Mouse (Mus musculus): Measurements from ENCODE around the gene Dip2b.

The Dip2b gene

DNA sequence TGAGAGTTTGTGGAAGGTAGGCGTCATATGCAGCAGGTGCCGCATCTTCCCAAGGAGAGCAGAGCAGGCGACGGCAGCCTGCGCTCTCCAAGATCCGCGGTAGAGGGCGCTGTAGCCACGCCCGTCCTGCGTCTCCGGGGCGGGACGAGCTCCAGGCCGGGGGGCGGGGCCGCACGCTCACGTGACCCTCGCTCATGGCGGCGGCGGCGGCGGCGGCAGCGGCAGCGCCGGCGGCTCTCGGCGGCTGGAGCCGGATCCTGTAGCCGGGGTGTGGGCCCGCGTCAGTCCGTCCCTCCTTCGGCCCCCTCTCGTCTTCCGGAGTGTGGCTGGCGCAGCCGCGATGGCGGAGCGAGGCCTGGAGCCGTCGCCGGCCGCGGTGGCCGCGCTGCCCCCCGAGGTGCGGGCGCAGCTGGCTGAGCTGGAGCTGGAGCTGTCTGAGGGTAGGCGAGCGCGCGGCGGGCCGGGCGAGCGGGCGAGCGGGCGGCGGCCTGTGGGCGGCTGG lies at the start of gene Dip2b:
Gene Dip2b (plus strand): TSS at position 195 of the 502 bp plus-strand sequence.
- peak; percentile 87 for DNase-seq (ENCODE audit: low read depth)

DNA sequence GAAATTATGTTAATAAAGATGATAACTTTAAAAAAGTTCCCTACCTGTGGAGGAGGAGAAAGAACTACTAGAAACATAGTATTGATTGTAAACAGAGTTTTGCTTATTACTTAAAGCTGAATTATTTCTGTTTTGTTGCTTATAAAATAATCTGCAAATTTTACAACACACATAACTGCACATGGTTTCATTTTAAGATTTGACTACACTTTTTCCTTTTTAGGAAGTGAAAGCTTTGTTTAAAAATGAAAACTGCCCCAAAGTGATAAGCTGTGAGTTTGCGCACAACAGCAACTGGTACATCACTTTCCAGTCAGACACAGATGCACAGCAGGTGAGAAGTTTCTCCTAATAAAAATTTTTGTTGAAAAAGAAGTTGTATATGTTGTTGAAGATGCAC lies 45.4 kb upstream of the Dip2b start:
- DNase-seq (ENCODE audit: low read depth) = no peak

DNA sequence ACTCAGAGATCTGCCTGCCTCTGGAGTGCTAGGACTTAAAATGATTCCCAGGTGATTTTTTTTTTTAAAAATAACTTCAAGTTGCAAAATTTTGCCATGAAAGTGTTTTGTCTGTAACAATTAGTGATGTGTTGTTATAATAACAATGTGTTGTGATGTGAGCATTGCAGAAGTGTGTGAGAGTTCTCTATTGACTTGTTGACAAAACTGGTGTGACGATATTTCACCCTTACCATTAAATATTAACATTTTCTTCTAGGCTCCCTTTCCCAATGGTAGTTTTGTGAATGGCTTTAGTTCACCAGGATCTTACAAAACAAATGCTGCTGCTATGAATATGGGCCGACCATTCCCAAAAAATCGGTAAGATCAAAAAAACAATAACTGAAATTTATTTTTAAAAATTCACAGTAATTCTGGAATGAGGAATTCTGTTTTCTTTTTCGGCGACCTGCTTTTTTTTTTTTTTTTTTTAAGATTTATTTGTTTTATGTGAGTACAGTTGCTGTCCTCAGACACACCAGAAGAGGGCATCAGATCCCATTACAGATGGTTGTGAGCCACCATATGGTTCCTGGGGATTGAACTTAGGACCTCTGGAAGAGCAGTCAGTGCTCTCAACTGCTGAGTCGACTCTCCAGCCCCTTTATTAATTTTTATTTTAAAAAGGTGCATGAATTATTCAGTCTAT lies 41.2 kb upstream of the Dip2b start:
- DNase-seq (ENCODE audit: low read depth) = no peak

DNA sequence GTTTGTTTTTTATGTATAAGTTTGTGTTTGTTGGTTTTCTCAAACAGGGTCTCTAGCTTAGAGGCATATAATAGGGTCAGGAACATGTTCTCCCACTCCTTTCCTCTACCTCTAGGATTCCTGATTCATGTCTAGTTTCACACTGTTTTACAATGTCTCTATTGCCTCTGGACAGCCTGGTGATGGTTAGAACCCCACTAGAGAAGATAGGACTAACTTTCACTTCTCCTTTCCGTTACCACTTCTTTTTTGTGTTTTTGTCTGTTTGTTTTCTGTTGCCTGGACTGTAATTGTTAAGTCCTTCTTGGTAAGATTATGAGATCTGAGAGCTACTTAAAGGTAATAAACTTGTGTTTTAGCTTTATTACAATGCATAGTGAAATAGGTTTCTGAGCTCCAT lies 39.1 kb upstream of the Dip2b start:
- DNase-seq (ENCODE audit: low read depth) = no peak

DNA sequence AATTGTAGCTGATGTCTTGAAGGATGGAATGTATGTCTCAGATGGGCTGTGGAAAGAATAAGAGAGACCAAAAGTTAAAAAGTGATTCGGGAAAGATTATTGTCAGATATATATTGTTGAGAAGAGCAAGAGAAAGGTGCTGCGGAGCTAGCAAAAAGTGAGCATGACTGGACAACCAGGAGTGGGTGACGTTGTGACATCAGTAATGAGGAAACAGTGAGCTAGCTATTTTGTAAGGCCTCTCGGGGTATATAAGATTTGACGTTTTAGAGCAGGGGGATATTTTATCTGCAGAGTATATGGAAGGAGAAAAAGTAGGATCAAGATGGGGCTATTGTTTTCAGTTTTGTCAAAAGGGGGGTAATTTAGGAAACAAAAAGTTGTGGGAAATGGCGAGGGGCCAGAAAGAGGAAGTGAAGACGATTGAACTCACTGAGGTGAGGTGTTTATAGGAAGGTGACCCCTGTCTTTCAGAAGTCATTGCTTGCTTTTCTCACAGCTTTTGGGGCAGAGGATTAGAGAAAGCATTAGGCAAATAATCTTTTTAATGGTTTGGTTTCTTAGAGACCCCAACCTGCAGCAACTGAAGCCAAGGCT lies 33.7 kb upstream of the Dip2b start:
- DNase-seq (ENCODE audit: low read depth) = no peak

DNA sequence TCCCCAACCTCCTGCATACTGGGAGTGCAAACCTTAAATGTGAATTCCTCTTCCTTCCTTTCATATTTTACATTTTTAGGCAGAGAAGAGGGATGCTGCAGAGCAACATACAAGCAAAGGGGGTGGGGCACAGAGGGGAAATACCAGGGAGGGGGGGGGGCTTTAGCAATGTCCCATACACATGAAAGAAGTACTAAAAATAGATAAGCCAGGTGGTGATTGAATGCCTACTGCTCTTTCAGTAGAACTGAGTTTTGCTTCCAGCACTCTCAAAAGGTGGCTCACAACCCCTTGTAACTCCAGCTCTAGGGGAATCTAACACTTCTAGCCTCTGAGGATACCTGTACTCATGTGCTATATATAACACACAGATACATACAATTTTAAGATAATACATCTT lies 32.3 kb upstream of the Dip2b start:
- no peak for DNase-seq (ENCODE audit: low read depth)

DNA sequence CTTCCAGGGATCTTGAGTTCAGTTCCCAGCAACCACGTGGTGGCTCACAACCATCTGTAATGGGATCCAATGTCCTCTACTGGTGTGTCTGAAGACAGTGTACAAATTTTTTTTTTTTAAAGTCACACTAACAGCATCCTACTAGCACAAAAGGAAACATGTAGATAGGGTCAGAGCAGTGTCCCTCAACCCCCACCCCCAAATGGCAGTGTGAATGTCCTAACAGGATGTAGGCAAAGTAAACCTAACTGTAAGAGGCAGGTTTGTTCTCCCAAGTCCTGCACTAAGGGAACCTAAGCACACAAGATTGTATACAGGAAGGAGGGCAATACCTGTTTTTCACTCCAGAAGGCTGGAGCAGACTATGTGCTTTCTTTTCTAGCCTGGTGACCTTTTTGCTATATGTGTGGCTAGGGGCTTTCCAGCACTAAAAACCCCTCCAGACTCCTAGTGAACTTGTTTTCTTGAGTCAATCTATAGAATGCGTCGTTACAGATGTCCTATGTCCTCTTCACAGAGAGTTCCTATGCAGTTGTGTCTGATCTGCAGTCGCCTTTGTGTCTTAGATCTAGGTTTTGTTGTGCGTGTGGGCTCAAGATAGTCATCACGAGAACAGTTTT lies 20.1 kb upstream of the Dip2b start:
- DNase-seq (ENCODE audit: low read depth) = no peak

DNA sequence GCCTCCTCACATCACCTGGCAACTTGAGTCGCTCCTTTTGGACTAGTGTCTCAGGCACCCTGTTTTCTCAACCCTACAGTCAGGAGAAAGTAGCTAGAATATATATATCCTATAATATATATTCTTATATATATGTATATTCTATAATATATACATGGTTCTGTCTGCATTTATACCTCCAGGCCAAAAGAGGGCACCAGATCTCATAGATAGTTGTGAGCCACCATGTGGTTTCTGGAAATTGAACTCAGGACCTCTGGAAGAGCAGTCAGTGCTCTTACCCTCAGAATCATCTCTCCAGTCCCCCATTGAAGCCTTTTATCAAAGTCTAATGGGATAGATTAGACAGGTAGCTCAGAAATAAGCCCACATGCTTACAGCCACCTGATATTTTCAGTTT lies 17.3 kb upstream of the Dip2b start:
- DNase-seq (ENCODE audit: low read depth) = no peak

DNA sequence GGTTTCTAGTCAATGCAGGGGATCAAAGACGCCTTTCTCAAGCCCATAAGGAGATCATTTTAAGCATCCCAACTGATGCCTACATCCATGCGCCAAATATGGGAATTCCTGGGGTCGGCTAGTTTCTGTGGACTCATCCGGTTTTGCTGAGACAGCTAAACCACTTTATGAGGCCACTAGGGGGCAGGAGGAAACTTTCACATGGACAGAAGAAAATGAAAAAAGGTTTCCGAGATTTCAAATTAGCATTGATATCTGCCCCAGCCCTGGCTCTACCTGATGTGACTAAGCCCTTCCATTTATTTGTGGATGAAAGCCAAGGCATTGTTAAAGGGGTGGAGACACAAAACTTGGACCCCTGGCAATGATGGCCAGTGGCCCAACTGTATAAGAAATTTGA lies 15.5 kb upstream of the Dip2b start:
- DNase-seq (ENCODE audit: low read depth) = no peak

DNA sequence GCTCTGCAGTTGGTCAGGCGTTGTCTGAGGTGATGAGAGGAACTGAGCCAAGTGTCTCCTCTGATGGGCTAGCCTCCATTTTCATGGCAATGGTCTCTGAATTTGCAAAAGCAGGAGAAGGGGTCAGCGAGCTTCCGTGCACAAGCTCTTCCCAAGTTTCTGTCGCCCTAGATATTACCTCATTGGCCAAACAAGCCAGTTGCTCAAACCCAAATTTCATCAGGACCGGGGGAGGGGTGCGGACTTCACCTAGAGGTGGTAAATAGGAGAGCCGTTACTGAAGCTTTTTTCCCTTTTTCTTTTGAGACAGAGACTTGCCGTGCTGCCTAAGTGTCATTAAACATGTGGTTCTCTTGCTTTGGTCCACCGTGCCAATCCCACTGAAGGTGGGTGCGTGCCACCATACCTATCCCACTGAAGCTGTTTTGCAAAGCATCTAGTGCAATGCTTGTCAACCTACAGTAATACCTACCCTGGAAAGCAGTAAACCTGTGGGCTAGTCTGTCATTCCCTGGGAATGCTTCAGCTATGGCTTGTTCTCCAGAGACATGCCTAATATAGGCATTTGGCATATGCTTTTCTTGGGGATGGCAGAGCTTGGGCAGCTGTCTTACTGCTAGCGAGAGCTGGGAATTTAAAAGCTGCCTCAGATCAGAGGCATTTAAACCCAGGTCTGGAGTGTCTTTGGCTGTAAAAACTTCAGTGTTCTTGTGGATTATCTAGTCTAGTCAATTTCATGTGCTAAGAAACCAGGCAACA lies 13.2 kb upstream of the Dip2b start:
- no peak for DNase-seq (ENCODE audit: low read depth)

DNA sequence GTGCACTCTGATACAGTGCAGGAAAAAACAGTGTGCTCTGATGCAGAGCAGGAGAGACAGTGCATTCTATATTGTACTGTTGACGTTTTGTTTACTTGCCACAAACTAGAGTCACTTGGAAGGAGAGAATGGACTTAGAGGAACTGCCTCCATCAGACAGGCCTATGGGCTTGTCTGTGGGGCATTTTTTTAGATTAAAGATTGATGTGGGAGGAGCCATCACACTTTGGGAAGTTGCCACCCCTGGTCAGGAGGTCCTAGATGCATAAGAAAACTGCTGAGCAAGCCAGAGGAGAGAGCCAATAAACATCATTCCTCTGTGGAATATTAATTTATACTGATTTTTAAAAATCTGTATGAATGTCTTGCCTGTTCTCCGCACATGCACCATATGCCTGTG lies 10.3 kb upstream of the Dip2b start:
- no peak for DNase-seq (ENCODE audit: low read depth)

DNA sequence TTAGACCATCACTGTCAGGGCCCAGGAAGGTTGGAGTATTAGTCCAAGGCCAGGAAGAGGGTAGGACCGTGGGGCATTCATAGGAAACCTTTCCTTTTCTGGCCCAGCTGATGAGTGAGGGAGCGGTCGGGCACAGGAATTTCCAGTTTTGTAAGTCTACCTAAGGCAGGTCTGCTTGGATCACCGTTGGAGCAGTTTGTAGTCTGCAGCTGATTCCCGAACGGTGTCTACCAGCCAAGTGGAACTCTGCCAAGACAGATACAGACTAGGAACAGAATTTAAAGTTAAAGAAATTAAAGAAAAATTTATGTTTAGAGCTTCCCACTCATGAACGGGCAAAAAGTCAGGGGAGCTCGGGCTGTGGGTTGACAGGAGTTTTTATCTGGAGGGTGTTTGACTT lies 9.0 kb upstream of the Dip2b start:
- no peak for DNase-seq (ENCODE audit: low read depth)

DNA sequence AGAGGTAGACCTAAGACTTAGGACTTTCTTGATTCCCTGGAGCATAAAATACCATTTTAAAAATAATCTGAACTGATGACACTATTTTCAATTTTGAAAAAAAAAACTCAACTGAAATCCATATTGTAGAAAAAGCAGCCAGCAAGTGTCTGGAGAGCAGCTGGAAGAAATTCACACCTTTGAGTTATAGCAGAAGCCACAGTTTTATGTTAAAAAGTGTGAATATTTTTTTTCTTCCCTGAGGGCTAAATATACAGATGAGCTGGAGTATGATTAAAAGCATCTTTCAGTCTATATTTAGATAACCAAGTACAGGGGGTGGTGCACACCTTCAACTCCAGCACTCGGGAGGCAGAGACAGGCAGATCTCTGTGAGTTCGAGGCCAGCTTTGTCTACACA lies 8.6 kb upstream of the Dip2b start:
- no peak for DNase-seq (ENCODE audit: low read depth)

DNA sequence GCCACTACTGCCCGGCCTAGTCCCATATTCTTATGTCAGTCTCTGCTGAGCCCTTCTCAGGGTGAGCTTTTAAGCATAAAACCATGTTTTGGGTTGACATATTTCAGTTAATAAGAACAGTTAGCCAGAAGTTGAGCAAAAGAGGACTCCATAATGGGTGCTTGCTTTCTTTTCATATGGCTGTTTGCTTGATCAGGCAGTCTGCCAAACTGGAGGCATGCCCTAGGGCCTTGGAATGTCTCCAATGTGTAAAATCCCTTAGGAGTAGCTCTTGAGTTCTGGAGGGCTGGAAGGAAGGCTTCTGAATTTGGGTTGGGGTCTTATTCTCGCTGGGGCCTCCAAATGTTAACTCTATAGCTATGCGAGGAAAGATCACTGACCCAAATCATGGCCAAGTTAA lies 5.9 kb upstream of the Dip2b start:
- no peak for DNase-seq (ENCODE audit: low read depth)

DNA sequence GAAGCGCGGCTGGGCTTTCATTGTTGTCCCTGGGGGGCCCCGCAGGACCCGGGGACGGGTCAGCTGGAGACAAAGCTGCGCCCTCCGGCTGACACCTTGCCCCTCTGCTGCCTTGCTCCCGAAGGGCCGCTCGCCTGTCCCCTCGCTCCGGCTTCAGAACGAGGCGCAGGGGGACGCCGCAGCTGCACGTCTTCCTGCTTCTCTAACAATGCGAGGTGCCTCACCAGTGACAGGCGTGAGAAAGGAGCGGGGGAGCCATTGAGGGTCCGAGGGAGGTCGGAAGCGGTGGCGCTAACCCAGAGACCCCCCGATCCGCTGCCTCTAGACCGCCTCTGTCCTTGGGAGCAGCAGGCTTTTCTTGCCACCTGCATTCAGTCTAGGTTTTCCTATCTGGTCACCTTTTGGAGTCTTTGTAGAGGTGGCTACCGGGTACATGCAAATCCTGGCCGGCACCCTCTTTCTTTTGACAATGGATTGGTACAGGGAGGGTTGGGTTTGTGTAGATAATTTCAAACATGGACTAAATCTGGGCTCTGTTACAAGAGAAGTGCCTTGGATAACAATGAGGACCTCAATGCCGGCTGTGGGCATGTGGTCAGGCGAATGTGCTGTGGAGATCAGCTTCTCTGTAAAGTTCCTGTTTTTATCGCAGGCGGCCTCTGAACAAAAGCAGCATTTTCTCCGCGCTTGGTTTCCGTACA lies 687 bp downstream of the Dip2b start:
- DNase-seq (ENCODE audit: low read depth) = peak; percentile 48

DNA sequence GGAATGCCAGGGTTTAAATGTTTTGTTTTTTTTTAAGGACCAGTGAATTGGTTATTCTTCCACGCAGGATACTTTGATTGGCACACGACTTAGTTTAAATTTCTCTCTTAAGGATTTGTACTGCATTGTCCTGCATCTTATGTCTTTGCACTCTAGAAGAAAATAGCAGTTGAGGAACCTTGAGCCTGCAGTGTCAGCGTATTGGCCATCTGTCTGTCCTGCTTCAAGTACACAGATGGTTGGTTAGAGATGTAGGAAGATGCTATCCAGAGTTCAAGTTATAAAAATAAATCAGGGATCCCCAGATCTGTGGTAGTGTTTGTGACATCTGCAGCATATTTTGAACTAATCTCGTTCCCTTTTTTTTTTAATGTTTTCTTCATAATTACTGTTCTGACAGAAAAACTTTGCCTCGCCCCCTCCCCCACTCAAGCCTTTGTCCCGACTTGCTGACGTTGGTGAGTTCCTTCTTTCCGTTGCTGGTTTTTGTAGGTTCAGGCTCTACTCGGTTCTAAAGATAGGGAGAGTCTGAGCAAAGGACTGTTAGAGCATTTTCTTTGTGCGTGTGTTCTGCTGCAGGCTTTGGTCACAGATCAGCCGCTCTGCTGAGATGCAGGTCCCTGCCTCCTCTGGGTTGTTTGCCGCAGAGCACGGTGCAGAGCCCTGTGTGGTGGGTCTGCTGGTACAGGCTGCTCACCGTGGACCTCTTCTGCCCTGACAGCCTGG lies 2.2 kb downstream of the Dip2b start:
- no peak for DNase-seq (ENCODE audit: low read depth)

DNA sequence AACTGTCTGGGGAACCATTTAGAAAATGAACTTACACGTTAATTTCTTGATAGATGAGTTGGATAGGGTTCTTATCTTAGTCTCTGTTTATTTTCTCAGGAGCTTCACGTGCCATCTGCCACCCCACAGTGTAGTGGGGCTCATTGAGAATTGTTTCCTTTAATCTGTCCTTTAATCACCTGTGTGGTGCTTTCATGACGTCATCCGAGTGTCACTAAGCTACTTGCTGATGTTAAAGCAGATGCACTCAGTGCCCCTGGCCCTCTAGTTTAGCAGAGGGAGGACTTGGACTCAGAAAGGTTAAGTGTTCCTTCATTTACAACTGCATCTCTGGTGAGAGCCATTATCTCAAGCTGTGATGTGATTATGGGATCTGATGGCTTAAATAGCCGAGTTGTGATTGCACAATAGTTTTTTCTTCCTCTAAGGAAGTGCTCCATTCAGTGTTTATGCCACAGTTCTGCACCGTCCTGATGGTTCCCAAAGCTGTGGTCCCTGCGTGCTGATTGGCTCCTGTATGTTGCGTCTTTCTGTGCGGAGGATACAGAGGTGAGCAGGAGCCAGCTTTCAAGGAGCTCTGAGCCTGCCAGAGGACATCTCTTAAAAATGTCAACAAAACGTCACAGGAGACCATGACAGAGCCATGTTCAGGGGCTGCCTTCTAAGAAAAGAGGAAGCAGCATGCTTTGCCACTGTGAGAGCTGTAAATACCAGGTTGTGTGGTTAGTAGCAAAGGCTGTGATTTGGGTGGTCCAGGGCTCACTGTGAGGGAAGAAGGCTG lies 3.0 kb downstream of the Dip2b start:
- peak; percentile 41 for DNase-seq (ENCODE audit: low read depth)

DNA sequence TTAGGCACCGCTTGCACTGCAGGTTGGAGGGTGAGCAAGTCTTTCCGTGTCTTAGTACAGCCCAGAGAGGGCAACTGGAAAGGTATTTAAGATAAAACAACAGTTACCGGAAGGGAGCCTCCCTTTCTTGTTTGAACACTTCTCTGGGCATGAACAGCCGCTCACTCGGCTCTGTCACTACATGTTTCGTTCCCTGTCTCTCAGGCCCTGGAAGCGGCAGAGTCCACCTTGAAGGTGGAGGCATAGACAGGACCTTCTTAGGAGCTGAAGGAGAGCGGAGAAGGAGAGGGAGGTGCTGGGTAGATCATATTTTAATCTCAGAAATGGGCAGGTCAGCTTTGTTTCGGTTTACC lies 3.6 kb downstream of the Dip2b start:
- no peak for DNase-seq (ENCODE audit: low read depth)

DNA sequence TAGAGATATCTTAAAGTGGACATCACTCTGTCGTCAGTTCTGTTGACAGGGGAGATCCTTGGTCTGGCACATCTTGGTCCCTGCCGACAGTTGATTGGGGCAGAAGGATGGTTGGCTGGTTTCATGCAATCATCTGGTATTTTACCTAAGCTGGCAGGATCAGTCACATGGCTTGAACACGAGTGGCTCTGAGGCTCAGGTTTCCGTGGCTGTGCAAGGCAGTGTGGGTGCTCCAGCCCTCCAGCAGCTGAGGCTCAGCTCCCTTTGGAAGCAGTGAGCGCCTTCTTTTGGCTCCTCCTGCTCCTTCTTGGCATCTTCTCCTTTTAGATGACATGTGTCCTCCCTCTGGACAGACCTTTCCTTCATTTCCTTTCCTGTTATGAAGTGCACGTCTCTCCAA lies 7.1 kb downstream of the Dip2b start:
- no peak for DNase-seq (ENCODE audit: low read depth)

DNA sequence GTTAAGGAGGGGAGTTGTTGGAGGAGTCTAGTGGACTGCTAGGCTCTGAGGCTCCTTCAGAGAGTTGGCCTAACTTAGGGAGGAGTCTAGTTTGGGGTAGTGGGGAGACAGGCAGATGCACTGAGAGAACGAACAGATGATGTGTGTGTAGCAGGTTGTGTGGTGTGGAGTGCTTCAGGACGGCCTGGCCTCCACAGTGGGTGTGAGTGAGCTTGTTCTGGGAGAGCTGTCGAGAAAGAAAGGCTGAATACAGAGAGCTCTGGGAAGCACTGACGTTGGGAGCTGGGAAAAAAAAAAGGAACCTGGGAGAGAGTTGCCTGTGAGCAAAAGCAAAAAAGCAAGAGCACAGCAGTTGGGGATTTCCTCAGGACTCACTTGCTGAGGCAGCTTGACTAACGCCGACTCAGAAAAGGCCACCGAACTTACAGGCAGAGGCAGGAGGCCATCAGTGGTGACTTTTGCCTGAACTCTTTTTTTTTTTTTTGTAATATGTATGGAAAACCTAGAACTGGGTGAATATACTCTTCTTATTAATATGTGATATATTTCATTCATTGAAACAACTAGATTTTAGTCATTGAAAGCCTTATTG lies 11.1 kb downstream of the Dip2b start:
- no peak for DNase-seq (ENCODE audit: low read depth)
